Mouse (Mus musculus): ENCODE data around the gene Flad1. TPM values are rescaled to one million over a fixed set of nuclear protein-coding genes. Genes with fewer than 3 reads are reported as not detected.

The Flad1 gene
- polyA plus RNA-seq, 1 experiment from 2014 or later = 34.9 TPM

GRCm38 (mm10) chr3:89416158-89416557 lies 4.5 kb upstream of the Flad1 start:
- no peak overlapping the region for H3K27ac ChIP-seq (ENCODE audit: low read depth, low read length)
- no peak for ATAC-seq
- H3K27me3 ChIP-seq (replicated peaks; ENCODE audit: control insufficient read depth, insufficient read depth, low read length) = no peaks in the 10 kb centered on the region
- 95% methylated on average over 8 of the region's 8 CpGs for WGBS
- no peak overlapping the region for H3K9ac ChIP-seq (ENCODE audit: low read length)
- peaks cover 23% of the 10 kb centered on the region for H3K36me3 ChIP-seq (ENCODE audit: control insufficient read depth, insufficient read depth, low read length)
- H3K4me3 ChIP-seq (ENCODE audit: low read depth, low read length) = no peak overlapping the region
- H3K4me1 ChIP-seq (ENCODE audit: control insufficient read depth, insufficient read depth, low read length) = peaks cover 15% of the 10 kb centered on the region
- H3K4me2 ChIP-seq (ENCODE audit: low read length) = 0 out of 2 replicates have a peak overlapping the region, but pooled peaks have one; percentile 81
- no peaks in the 10 kb centered on the region for H3K9me3 ChIP-seq (replicated peaks; ENCODE audit: control insufficient read depth, low read length)
- DNase-seq (ENCODE audit: low spot score) = no peak

- WGBS = 78% methylated on average over 10 of the region's 10 CpGs
- H3K9me3 ChIP-seq (replicated peaks; ENCODE audit: control insufficient read depth, low read length) = no peaks in the 10 kb centered on the region
Observed at GRCm38 (mm10) chr3:89410864-89411263, 806 bp downstream of the Flad1 start.

GRCm38 (mm10) chr3:89409701-89410100 lies 2.0 kb downstream of the Flad1 start:
- 95% methylated on average over 3 of the region's 3 CpGs for WGBS
- no peak overlapping the region for H3K27ac ChIP-seq (ENCODE audit: low read depth, low read length)
- peaks cover 30% of the 10 kb centered on the region for H3K36me3 ChIP-seq (ENCODE audit: control insufficient read depth, insufficient read depth, low read length)
- peaks cover 6% of the 10 kb centered on the region for H3K4me1 ChIP-seq (ENCODE audit: control insufficient read depth, insufficient read depth, low read length)
- no peaks in the 10 kb centered on the region for H3K9me3 ChIP-seq (replicated peaks; ENCODE audit: control insufficient read depth, low read length)
- DNase-seq (ENCODE audit: low spot score) (no peak), ATAC-seq (no peak)
- no peaks in the 10 kb centered on the region for H3K27me3 ChIP-seq (replicated peaks; ENCODE audit: control insufficient read depth, insufficient read depth, low read length)
- H3K4me3 ChIP-seq (ENCODE audit: low read depth, low read length) = no peak overlapping the region
- no peak overlapping the region for H3K4me2 ChIP-seq (ENCODE audit: low read length)
- H3K9ac ChIP-seq (ENCODE audit: low read length) = no peak overlapping the region

More at GRCm38 (mm10) chr3:89410864-89411263, 806 bp downstream of the Flad1 start:
- Histone ChIP-seq H3K27ac (ENCODE audit: low read depth, low read length) (no peak overlapping the region), H3K4me1 (ENCODE audit: control insufficient read depth, insufficient read depth, low read length) (peaks cover 6% of the 10 kb centered on the region), H3K27me3 (replicated peaks; ENCODE audit: control insufficient read depth, insufficient read depth, low read length) (no peaks in the 10 kb centered on the region), H3K36me3 (ENCODE audit: control insufficient read depth, insufficient read depth, low read length) (peaks cover 25% of the 10 kb centered on the region), H3K4me3 (ENCODE audit: low read depth, low read length) (peak overlapping the region; percentile 39), H3K4me2 (ENCODE audit: low read length) (peak overlapping the region; percentile 62), H3K9ac (ENCODE audit: low read length) (peak overlapping the region; percentile 54)
- ATAC-seq (no peak), DNase-seq (ENCODE audit: low spot score) (no peak)

GRCm38 (mm10) chr3:89408448-89408847 lies 3.2 kb downstream of the Flad1 start:
- ATAC-seq (no peak), DNase-seq (ENCODE audit: low spot score) (no peak)
- Histone ChIP-seq H3K27me3 (replicated peaks; ENCODE audit: control insufficient read depth, insufficient read depth, low read length) (no peaks in the 10 kb centered on the region), H3K4me1 (ENCODE audit: control insufficient read depth, insufficient read depth, low read length) (peaks cover 6% of the 10 kb centered on the region), H3K36me3 (ENCODE audit: control insufficient read depth, insufficient read depth, low read length) (peaks cover 29% of the 10 kb centered on the region), H3K9ac (ENCODE audit: low read length) (no peak overlapping the region), H3K4me3 (ENCODE audit: low read depth, low read length) (no peak overlapping the region), H3K4me2 (ENCODE audit: low read length) (no peak overlapping the region), H3K9me3 (replicated peaks; ENCODE audit: control insufficient read depth, low read length) (no peaks in the 10 kb centered on the region), H3K27ac (ENCODE audit: low read depth, low read length) (no peak overlapping the region)
- 63% methylated on average over 16 of the region's 16 CpGs for WGBS

- no peak overlapping the region for H3K27ac ChIP-seq (ENCODE audit: low read depth, low read length)
- DNase-seq (ENCODE audit: low spot score) (no peak), ATAC-seq (no peak)
- H3K4me3 ChIP-seq (ENCODE audit: low read depth, low read length) = no peak overlapping the region
- H3K4me1 ChIP-seq (ENCODE audit: control insufficient read depth, insufficient read depth, low read length) = peaks cover 6% of the 10 kb centered on the region
- H3K36me3 ChIP-seq (ENCODE audit: control insufficient read depth, insufficient read depth, low read length) = peaks cover 45% of the 10 kb centered on the region
- H3K27me3 ChIP-seq (replicated peaks; ENCODE audit: control insufficient read depth, insufficient read depth, low read length) = no peaks in the 10 kb centered on the region
- no peaks in the 10 kb centered on the region for H3K9me3 ChIP-seq (replicated peaks; ENCODE audit: control insufficient read depth, low read length)
- H3K4me2 ChIP-seq (ENCODE audit: low read length) = no peak overlapping the region
- no peak overlapping the region for H3K9ac ChIP-seq (ENCODE audit: low read length)
- 92% methylated on average over 6 of the region's 6 CpGs for WGBS
Observed at GRCm38 (mm10) chr3:89406887-89407286, 4.8 kb downstream of the Flad1 start.

- H3K27me3 ChIP-seq (replicated peaks; ENCODE audit: control insufficient read depth, insufficient read depth, low read length) = no peaks in the 10 kb centered on the region
- DNase-seq (ENCODE audit: low spot score) (no peak), ATAC-seq (no peak)
- H3K4me3 ChIP-seq (ENCODE audit: low read depth, low read length) = no peak within 1 kb of the TSS
- no peaks in the 10 kb centered on the region for H3K9me3 ChIP-seq (replicated peaks; ENCODE audit: control insufficient read depth, low read length)
- no peak within 1 kb of the TSS for H3K4me2 ChIP-seq (ENCODE audit: low read length)
- H3K4me1 ChIP-seq (ENCODE audit: control insufficient read depth, insufficient read depth, low read length) = no peaks in the 10 kb centered on the region
- WGBS = 69% methylated on average over 5 of the region's 5 CpGs
- no peak within 1 kb of the TSS for H3K9ac ChIP-seq (ENCODE audit: low read length)
- H3K27ac ChIP-seq (ENCODE audit: low read depth, low read length) = no peak within 1 kb of the TSS
- peaks cover 51% of the 10 kb centered on the region for H3K36me3 ChIP-seq (ENCODE audit: control insufficient read depth, insufficient read depth, low read length)
Observed at GRCm38 (mm10) chr3:89402693-89403092, 9.0 kb downstream of the Flad1 start, which contains the start of gene Lenep. Lenep (minus strand) TSS chr3:89402793.

GRCm38 (mm10) chr3:89401329-89401728 lies 10.3 kb downstream of the Flad1 start:
- DNase-seq (ENCODE audit: low spot score) = no peak
- H3K36me3 ChIP-seq (ENCODE audit: control insufficient read depth, insufficient read depth, low read length) = peaks cover 47% of the 10 kb centered on the region
- 93% methylated on average over 7 of the region's 7 CpGs for WGBS

GRCm38 (mm10) chr3:89396654-89397005 lies 15.0 kb downstream of the Flad1 start:
- under 1% methylated on average over 4 of the region's 4 CpGs for WGBS
- H3K4me3 ChIP-seq (ENCODE audit: low read depth, low read length) = no peak overlapping the region; the same call in 1 of the 2 replicates
- peak overlapping the region; percentile 61; the same call in 1 of the 2 replicates for H3K9ac ChIP-seq (ENCODE audit: low read length)
- no peaks in the 10 kb centered on the region for H3K9me3 ChIP-seq (replicated peaks; ENCODE audit: control insufficient read depth, low read length)
- peaks cover 18% of the 10 kb centered on the region for H3K27me3 ChIP-seq (replicated peaks; ENCODE audit: control insufficient read depth, insufficient read depth, low read length)
- H3K4me2 ChIP-seq (ENCODE audit: low read length) = peak overlapping the region; percentile 99
- no peak overlapping the region for H3K27ac ChIP-seq (ENCODE audit: low read depth, low read length)
- H3K36me3 ChIP-seq (ENCODE audit: control insufficient read depth, insufficient read depth, low read length) = peaks cover 6% of the 10 kb centered on the region
- peaks cover 32% of the 10 kb centered on the region for H3K4me1 ChIP-seq (ENCODE audit: control insufficient read depth, insufficient read depth, low read length)
- no peak for DNase-seq (ENCODE audit: low spot score)
- ATAC-seq = no peak

More at GRCm38 (mm10) chr3:89401329-89401728, 10.3 kb downstream of the Flad1 start:
- no peaks in the 10 kb centered on the region for H3K27me3 ChIP-seq (replicated peaks; ENCODE audit: control insufficient read depth, insufficient read depth, low read length)
- no peaks in the 10 kb centered on the region for H3K4me1 ChIP-seq (ENCODE audit: control insufficient read depth, insufficient read depth, low read length)
- H3K4me3 ChIP-seq (ENCODE audit: low read depth, low read length) = no peak overlapping the region
- ATAC-seq = no peak
- H3K9ac ChIP-seq (ENCODE audit: low read length) = no peak overlapping the region
- H3K4me2 ChIP-seq (ENCODE audit: low read length) = no peak overlapping the region
- no peaks in the 10 kb centered on the region for H3K9me3 ChIP-seq (replicated peaks; ENCODE audit: control insufficient read depth, low read length)
- H3K27ac ChIP-seq (ENCODE audit: low read depth, low read length) = no peak overlapping the region

GRCm38 (mm10) chr3:89395806-89396653 lies 15.6 kb downstream of the Flad1 start:
- H3K4me3 ChIP-seq (ENCODE audit: low read depth, low read length) = peak overlapping the region; percentile 37
- H3K27me3 ChIP-seq (replicated peaks; ENCODE audit: control insufficient read depth, insufficient read depth, low read length) = peaks cover 18% of the 10 kb centered on the region
- 1% methylated on average over 44 of the region's 44 CpGs for WGBS
- ATAC-seq = no peak
- peak overlapping the region; percentile 61 for H3K9ac ChIP-seq (ENCODE audit: low read length)
- DNase-seq (ENCODE audit: low spot score) = peak; percentile 83
- peaks cover 38% of the 10 kb centered on the region for H3K4me1 ChIP-seq (ENCODE audit: control insufficient read depth, insufficient read depth, low read length)
- H3K4me2 ChIP-seq (ENCODE audit: low read length) = peak overlapping the region; percentile 99
- no peaks in the 10 kb centered on the region for H3K9me3 ChIP-seq (replicated peaks; ENCODE audit: control insufficient read depth, low read length)
- peaks cover under 1% of the 10 kb centered on the region; the same call in 1 of the 2 replicates for H3K36me3 ChIP-seq (ENCODE audit: control insufficient read depth, insufficient read depth, low read length)
- H3K27ac ChIP-seq (ENCODE audit: low read depth, low read length) = no peak overlapping the region

All from forebrain, embryonic 14.5 days (tissue).